Mouse (Mus musculus) cerebellum, postnatal 25 days (tissue): ENCODE measurements at regions not wholly inside any gene's neighbourhood (a gene's known extent, or its start where the extent isn't known, plus 50 kb on each side); places are given as distances from the start of the nearest gene placed in this dataset.
"Not testable (repeated sequence)": the region's sequence is repeated elsewhere in the genome, so short reads cannot be mapped to it uniquely, and the experiment has no call there.

Experiments
- DNase-seq, 2 experiments: peaks; one replicate each; pipeline ENCODE4 v3.0.0; 2021; ENCODE audit warnings: mixed read lengths in 2 of 2

DNA sequence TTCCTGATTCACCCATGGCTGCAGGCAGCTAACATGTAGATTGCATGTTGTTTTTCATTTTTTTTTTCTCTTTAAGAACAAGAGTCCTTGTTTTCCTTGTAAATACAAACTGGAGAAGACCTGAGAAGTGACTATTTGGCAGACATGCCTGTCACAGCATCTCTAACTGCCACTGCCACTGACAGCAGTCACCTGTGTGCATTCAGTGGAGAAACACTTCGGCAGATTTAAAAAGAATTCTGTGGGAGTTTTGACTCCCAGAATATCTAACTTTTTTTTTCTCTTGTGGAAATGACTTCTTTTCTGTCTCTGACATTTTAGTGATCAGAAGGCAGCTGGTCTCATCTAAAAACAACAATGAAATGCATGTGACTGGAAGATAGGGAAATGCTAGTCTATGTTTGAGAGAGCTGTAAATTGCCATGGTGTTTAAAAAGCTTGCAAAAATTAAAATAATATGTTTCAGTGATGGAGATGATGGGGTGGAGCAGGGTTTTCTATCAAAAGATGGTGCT lies 526.0 kb upstream of the Agtr1b start:
- no peak for DNase-seq

DNA sequence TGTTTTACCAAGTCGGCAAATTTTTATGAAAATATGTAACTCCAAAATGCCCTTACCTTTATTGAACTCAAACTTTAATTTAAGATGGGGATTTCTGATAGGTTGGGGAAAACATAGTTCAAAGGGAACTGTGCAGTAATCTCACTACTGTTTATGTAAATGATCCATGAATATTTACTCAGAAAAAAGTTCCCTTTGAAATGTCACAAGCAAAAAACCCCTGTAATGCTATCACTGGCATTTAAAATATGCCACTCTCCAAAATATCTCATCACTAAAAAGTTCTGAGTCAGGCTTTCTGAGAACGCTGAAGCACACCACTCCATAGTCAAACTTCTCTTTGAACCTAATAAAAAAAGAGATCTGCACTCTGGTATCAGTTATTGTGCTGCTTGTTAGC lies 497.3 kb upstream of the Agtr1b start:
- no peak for DNase-seq

DNA sequence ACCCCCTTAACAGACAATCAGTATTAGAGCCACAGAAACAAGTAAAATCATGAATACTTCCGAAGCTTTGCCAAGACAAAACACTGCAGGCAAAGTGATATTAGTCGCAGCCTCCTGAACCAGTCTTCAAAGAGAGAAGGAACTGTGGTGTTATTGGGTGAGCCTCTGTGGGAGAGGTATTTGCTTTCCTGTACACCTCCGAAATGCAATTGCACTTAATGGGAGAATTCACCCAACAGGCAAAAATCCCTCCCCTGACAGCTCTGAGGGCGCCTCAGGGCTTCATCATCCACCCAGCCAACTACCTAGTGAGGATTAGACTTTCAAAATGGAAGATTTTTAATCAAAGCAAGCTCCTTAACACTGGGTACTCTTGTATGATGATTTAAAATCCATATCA lies 464.1 kb upstream of the Agtr1b start:
- no peak for DNase-seq

DNA sequence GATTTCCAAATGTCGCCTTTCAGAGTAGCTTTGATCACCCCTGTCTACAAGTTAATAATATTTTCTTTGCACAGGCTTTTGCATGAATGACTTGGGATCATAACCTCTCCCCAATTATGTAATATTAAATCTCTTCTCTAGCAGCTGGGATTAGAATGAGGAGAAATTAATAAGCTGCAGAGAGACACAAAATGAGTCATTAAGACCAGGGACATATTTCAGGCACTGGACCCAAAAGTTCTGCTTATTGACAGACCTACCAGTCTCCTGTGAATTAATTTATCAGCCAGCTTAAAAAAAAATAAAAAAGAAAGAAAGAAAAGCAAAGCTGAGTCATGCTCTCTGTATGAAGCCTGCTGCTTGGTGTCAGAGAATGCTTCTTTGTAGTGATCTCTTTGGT lies 462.4 kb upstream of the Agtr1b start:
- DNase-seq: no peak

DNA sequence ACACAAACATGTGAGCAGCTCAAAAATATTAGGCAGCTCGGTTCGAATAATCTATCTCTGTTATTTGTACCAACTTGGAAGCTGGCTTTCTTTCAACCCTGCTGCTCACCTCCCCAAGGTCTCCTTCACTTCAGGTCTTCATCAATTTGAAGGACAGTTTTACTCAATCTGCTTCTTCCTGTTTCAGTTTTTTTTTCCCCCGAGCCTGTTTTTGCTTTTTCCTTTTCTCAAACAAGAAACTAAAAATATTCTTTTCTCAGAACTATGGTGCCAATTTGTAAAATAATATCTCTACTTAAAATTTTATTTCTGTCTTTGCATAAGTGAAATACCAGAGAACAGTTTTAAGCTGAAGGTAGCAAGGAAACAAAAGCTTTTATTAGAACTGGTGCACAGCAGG lies 461.8 kb upstream of the Agtr1b start:
- DNase-seq: no peak

DNA sequence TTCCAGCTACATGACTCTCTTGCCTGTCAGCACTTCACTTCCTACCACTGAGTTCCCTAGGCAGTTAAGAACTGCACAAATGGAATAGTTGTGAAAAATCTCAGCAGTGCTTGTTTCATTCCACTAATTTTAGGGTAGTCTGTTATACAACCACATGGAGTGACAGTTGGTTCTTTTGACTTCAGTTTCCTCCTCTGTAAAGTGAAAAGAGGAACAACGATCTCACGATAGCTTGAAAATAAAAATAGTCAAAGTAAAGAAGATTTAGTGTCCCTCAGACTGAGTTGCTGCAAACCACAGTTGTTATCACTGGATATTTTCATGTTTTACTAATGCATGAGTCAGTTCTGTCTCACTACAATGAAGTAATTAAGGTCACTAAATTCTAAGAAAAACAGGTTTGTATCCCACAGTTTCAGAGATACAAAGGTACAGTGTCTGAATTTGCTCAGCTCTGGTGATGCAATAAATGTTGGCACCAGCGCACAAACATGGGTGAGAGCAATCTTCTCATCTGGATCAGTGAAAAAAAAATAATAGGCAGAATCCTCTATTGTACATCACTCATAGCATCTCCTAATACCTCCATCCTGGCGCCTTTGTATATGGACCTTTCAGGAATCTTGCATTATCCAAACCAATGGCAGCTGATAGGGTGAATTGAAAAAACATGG lies 458.8 kb upstream of the Agtr1b start:
- no peak for DNase-seq

DNA sequence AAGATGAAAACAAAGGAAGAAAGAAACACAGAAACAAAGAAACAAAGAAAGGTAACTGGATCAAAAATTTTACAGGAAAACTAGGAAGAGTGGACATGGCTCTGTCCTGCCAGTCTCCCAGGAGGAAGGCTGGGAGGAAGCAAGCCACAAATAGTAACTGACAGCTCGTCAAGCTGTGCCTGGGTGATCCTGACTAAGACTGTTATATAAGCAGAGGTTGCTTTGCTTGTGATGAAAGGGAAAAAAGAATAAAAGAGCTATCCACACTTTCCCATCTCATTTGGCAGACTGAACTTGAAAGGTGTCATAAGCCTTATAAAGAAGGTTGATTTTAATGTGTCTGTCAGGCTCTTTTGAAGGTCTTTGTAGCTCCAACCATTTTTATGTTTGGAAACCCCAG lies 455.2 kb upstream of the Agtr1b start:
- peak; percentile 68 to 80 for DNase-seq

DNA sequence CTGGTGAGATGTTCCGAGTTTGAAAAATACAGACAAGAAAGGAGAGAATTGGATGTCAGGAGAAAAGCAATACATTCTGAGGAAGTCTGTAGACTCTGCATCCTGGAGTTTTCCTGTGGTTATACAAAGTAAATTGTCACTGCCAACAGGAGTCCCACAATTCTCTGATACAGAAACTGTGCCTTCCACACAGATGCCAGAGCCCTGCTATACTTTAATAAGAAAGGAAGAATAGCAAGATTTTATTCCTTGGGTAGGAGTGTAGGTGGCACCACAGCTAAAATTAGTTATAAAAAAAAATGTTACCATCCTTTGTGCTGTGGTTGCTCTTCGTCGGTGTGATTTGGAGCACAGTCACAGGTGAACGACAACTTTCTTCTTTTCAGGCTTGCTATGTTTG lies 454.7 kb upstream of the Agtr1b start:
- peak in 1 of 2 experiments; percentile 14 for DNase-seq

DNA sequence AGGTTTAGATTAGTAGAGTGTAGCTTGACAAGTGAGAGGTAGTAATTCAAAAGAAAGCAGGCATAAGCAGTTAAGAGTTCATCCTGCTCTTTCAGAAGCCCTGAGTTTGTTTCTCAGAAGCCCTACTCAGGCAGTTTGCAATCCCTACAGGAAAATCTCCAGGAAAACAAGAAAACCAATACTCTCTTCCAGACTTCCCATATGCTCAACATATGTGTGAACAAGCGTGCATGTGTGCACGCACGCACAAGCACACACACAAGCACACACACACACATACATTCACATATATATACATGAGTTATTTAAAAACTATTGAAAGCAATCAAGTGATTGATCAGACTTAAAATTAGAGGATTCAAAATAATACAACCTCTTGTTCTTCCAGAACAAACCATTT lies 453.1 kb upstream of the Agtr1b start:
- no peak for DNase-seq

DNA sequence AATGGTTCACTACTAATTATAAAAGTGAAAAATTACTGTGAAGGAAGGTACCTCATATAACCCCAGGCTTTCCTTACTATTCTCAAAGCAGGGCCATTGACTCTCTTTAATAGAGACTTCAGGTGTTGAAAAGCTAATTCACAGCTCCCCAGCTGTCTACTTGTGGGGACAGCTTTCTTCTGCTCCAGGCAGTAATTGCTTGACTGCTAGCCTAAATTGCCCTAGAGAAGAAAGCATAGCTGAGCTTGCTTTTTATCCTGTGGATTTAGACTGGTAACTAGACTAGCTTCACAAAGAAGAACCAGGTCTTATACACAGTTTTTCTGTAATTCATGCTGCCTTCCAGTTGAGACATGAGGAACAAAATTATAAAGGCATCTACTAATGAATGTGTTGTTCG lies 452.6 kb upstream of the Agtr1b start:
- DNase-seq: no peak

DNA sequence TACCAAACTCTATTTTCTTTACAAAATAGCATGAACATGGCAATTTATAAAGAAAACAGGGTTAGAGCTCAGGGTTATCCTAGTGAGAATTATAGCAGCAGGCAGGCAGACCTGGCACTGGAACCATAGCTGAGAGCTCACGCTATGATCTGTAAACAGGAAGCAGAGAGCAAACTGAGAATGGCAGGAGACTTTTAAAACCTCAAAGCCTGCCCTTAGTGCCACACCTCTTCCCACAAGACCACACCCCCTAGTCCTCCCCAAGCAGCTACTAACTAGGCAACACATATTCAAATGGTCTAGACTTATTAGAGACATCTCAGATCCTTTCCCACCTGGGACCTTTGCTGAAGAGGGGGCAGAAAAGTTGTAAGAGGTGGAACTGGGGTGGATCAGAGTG lies 449.6 kb upstream of the Agtr1b start:
- DNase-seq: no peak

DNA sequence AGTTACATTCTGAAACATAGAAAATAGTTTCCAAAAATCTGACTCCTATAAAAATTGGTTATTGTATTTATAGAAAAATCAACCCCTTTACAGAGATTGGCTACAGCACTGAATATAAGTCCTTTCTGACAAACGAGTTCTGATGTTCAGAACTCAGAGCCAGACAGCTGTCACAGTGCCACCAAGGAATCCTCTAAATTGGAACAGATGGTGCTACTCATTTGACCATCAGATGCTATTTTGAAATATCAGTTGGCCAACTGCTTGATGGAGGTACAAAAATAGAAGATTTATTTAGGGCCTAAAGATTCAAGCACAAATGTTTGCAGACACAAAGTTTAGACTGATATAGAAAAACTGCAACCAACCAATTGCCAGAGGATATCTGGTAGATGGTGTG lies 427.3 kb upstream of the Agtr1b start:
- peak; percentile 53 to 74 for DNase-seq

DNA sequence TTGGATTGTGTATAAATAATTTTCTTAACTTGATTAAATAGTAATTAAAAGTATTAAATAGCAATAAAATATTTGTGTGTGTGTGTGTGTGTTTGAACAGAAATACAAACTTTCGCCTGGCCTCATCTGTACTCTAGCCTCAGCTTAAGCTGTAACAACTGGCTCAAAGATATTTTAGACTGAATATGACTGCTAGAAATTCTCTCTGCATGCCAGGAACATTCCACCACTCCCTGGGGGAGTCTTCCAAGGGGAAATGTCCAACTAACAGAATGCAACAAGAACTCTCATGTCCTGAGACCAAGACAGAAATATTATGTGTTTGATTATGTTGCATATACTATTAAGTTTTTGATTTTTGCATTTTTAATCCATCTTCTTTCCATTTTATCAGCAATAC lies 425.5 kb upstream of the Agtr1b start:
- DNase-seq: no peak

DNA sequence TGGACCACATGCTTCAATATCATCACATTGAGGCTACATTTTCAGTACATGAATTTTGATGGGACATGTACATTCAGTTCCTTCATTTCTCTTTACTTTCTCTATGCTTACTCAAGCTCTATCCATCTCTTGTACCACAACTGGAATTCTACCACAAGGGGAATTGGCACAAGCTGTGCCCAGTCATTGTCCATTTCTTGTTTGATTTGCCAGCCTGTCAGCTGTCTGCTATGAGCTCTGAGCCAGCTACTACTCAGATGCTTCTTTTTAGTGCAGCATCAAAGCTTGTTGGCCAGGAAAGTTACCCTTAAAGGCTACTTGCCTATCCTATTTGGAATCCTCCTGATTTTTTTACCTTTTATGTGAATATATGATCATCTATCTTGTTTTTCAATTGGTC lies 410.9 kb upstream of the Agtr1b start:
- DNase-seq: no peak

DNA sequence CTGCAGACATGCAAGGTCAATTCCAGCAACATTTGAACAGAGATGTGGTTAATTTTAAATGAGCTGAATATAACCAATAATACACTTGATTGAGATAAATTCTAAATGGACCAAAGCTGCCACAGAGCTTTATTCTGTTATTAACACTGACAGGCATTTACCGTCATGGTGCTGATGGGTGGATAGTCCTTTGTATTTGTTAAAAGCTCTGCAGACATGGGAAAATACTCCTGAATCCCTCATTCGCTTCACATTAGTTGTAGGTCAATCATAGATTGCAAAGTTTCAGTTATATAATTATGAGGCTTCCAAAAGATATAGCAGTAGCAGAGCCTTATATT lies 410.0 kb upstream of the Agtr1b start:
- DNase-seq: no peak

DNA sequence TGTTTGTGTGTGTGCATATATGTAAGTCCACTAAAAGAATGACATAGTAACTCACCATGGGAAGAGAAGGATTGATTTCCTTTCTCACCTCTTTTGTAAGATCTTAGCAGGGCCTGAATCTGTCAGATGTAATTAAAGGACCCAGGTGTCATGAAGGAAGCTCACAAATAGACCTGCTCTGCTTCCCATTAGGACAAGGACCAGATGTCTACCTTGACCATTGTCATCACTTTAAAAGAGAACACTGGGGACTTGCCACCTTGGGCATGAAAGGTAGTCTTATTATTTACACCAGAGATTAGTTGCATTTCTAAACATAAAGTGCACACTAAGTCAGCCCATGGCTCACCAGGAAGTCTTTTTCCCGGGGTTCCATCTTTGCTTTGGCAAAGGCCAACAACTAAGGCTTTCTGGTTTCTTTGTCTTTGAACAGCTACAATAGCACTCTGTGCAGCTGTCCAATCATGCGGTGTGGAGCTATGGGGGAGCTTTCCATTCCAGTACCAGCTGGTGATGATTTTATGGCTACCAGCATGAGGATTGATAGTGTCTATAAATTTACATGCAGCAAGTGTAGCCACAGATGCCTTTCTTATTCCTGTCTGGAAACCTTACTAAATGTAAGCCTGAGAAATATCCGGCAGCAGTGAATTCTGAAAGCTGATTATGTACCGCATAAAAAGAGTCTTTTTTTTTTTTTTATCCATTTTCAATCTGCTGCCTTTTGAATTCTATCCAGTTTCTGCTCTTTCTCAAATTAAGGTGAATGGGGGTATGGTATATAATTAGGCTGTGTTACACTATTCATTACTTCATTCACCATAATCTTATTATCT lies 409.4 kb upstream of the Agtr1b start:
- DNase-seq: no peak

DNA sequence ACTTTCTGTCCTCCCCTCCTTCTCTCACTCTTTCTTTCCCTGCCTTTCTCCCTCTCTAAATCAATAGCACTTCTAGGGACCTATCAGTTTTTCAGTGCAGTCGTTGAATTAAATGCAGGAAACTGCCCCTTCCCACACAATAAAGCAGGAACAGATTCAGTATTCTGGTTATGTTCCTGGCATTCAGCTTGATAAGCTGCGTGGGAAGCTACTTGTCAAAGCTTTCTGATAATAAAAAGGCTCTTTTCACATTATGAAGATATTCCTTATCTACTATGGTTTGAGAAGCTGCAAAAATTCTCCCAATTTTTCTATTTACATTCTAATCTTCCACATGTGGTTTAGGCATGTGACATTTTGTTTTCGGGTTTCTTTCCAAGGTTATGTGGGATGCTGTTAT lies 367.3 kb upstream of the Agtr1b start:
- no peak for DNase-seq

DNA sequence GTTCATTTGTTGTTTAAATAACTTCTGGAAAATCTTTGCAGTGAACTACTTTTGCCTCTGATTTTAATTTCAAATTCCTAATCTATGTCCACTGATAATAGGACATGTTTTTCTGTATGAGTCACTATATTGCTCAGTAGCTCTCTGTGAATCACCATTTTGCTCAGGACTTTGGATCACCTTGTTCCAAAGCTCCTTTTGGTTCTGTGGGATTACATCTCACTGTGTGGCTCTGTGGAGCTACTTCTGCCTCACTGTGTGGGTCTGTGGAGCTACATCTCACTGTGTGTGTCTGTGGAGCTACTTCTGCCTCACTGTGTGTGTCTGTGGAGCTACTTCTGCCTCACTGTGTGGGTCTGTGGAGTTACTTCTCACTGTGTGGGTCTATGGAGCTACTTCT lies 365.0 kb upstream of the Agtr1b start:
- DNase-seq: no peak

DNA sequence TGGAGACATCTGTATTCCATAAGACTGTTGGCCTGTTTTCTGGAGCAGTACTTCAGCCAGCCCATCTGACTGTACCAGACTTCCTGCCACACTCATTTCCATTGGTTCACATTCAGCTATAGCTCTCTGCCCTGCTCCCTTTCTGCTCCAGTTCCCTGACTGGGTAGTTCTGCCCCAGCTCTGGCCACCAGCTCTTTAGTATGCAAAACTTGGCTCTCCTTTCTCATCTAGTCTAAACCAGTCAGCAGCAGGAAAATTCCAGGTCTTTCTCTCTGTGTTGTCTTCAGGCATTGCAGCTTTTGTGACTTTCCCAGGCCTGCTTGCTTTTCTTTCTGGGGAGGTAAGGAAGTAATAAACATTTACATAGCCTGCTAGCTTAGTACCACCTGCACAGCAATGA lies 363.5 kb upstream of the Agtr1b start:
- no peak for DNase-seq

DNA sequence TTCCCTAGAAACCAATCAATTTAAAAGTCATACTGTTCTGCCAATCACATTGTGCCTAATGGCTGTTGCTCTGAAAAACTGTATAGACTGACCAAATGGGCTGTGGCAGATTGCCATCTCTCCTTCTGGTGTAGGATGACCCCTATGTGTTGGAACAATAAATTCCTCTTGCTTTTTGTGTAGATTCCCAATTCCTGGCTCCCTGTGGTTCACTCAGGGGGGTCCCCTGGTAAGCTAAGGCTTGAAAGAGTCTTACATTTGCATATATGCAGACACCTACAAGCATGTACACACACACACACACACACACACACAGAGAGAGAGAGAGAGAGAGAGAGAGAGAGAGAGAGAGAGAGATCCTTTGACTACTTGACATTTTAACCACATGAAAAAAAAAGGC lies 362.8 kb upstream of the Agtr1b start:
- not testable (repeated sequence) for DNase-seq

DNA sequence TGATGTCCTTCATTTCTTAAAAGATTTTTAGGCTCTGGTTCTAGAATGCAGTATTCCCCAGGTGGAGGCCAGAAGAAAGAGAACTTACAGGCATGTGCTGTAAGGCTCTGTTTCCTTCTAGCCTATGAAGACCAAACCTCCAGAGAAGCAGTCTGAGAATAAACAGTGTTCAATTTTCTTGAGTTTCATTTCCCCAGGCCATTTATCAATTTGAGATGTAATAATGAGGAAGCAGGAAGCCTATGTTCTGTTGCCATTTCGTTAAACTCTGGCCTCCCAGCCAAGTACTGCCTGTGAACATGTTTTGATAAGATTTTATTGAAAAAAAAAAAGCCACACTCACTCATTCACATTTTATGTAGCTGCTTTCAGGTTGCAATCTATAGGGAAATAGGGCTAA lies 347.7 kb upstream of the Agtr1b start:
- DNase-seq: no peak

DNA sequence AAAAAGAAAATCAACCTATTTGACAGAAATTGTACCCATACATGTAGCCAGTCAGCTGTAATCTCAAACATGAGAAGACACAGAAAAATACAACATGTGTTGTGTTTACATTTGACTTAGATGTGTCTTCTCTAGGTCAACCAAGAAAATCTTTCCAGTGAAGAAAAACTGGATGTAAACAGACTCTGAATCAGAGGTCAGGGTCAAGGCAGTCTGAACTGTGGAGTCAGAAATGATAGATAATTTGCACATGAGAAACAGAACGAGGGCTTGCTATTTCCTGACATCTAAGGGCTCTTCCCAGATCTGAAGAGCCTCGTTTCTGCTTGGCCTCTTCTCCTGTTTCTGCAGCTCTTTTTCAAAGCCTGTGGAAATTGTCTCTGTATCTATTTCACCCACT lies 342.7 kb upstream of the Agtr1b start:
- DNase-seq: no peak

DNA sequence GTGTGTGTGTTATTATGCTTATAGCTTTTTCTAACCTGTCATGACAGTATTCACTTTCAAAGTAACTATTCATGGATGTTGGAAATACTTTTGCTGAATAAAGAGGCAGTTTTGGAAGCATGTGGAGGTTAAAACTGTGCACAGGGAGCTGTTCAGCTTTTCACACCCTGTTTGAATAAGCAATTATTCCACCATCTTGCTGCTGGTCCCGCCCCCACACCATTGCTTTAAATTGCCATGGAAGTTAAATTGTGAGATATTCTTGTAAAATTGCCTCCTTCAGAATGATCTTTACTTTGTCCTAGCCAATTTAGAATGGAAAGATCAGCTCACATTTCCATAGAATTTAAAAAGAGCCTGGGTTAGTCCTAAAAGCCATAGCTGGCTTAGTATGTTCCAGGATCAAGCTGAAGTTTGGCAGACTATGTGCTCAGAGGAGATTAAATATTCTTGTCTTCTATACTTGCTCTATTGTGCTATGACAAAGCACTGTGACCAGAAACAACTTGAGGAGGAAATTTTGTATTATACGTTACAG lies 328.4 kb upstream of the Agtr1b start:
- DNase-seq: no peak

DNA sequence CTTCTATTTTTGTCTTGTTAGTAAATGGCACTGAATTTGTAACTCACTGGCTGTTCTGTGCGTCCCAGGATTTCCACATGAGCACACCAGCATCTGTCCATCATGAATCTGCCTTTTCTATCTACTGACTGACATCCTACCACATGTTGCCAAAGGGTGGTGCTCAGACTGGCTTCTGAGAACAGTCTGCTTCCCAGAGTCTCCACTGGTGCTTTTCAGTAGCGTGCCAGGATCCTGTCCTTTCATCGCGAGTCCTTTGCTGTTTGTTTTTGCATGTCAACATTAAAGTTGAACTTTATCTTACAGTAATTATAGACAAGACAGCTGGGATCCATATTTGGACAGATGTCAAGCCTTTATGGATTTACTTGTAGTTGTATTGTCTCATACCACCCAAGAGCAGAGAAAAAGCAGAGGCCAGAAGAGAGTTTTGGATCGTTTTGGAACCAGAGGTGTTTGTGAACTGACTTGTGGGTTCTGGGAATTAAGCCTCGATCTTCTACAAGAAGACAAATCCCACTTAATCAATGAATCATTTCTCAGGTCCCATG lies 314.0 kb upstream of the Agtr1b start:
- no peak for DNase-seq
